Mouse (Mus musculus): ENCODE results near the gene Pdlim5. TPM values are rescaled to one million over a fixed set of nuclear protein-coding genes. Genes with fewer than 3 reads are reported as not detected.

The Pdlim5 gene
- polyA plus RNA-seq, 1 experiment from 2014 or later, result 241 TPM

DNA sequence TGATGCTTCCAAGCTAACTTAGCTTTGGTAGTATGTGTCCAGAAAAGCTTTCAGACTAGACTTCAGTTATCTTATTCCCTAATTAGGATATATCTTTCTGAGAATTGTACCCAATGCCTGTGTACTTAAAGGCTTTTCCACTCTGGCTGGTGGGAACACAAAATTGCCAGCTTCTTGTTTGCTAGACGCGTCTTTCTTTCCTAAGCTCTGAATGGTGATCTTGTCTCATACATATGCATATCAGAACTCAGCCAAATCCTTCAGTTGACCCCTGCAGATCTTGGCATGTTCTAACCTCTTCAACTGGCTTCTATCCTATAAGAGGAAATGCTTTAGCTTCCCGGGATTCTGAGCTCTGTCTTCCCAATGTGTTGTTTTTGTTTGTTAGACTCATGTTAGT, 31.3 kb upstream of the Pdlim5 start:
- no peak for ATAC-seq (ENCODE audit: insufficient number of reproducible peaks, insufficient read depth, low FRiP score, low read depth)
- Histone ChIP-seq H3K27ac (replicated peaks in 1 of 2; ENCODE audit: control insufficient read depth in 1 of 2, insufficient read depth in 1 of 2, low read depth in 2 of 2, low read length in 2 of 2) (no peak overlapping the region), H3K36me3 (ENCODE audit: control insufficient read depth, insufficient read depth, low read length) (no peaks in the 10 kb centered on the region), H3K4me2 (ENCODE audit: low read length) (no peak overlapping the region), H3K4me3 (ENCODE audit: control insufficient read depth in 1 of 2, insufficient read depth in 1 of 2, low read depth in 1 of 2, low read length in 2 of 2) (no peak overlapping the region), H3K9me3 (ENCODE audit: control insufficient read depth, low read length) (no peaks in the 10 kb centered on the region), H3K9ac (ENCODE audit: low read length) (no peak overlapping the region), H3K27me3 (ENCODE audit: control insufficient read depth, insufficient read depth, low read length) (no peaks in the 10 kb centered on the region), H3K4me1 (ENCODE audit: control insufficient read depth in 2 of 2, insufficient read depth in 2 of 2, low read length in 2 of 2) (peaks cover 10 to 23% of the 10 kb centered on the region in 2 experiments; a peak in 3 of 4 replicates)
- WGBS, result 56% methylated on average over 3 of the region's 3 CpGs

DNA sequence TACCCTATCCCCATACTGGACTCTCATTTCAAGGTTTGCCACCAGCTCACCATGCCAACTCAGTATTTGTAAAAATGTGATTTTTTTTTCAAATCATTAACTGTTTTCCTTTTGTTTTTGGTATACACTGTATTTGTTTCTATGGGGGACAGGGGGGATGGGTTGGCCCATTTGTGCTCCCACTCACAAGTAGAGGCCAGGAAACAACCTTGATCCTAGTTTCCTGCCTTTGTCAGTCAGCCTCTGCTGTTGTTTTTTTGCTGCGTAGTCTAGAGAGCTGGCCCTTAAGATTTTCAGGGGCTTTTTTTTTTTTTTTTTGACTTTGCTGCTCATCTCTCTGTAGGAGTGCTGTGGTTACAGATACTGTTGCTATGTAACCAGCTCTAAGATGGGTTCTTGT, 28.6 kb upstream of the Pdlim5 start:
- Histone ChIP-seq H3K4me2 (ENCODE audit: low read length) (no peak overlapping the region), H3K36me3 (ENCODE audit: control insufficient read depth, insufficient read depth, low read length) (no peaks in the 10 kb centered on the region), H3K4me1 (ENCODE audit: control insufficient read depth in 2 of 2, insufficient read depth in 2 of 2, low read length in 2 of 2) (peaks cover 6 to 18% of the 10 kb centered on the region in 2 experiments; a peak in 3 of 4 replicates), H3K27me3 (ENCODE audit: control insufficient read depth, insufficient read depth, low read length) (no peaks in the 10 kb centered on the region), H3K4me3 (ENCODE audit: control insufficient read depth in 1 of 2, insufficient read depth in 1 of 2, low read depth in 1 of 2, low read length in 2 of 2) (no peak overlapping the region), H3K9me3 (ENCODE audit: control insufficient read depth, low read length) (no peaks in the 10 kb centered on the region), H3K9ac (ENCODE audit: low read length) (no peak overlapping the region), H3K27ac (replicated peaks in 1 of 2; ENCODE audit: control insufficient read depth in 1 of 2, insufficient read depth in 1 of 2, low read depth in 2 of 2, low read length in 2 of 2) (peak overlapping the region in 1 of 2 experiments; percentile 45; a peak in 1 of 4 replicates)
- WGBS, result 48% methylated on average over 1 of the region's 1 CpGs
- no peak for ATAC-seq (ENCODE audit: insufficient number of reproducible peaks, insufficient read depth, low FRiP score, low read depth)

DNA sequence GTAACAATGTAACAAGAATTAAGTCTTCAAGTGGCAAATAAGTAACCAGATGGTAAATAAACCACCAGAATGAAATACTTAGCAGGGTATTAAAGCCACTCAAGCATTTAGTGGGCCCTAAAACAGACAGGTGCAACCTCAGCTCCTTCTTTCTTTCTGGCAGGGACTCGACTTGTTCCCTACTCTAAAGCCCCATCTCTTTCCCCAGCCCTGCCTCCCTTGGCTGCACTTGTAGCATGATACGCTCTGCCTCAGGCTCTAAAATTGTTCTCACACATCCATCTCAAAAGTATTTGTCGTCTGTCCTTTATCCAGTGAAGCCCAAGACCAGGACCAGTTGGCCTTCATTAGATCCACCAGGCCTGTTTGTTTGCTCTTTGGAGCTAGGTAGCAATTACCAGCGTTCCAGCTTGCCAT, 28.0 kb upstream of the Pdlim5 start:
- H3K4me3 ChIP-seq (ENCODE audit: control insufficient read depth in 1 of 2, insufficient read depth in 1 of 2, low read depth in 1 of 2, low read length in 2 of 2), result no peak overlapping the region
- H3K9me3 ChIP-seq (ENCODE audit: control insufficient read depth, low read length), result no peaks in the 10 kb centered on the region
- peaks cover 6 to 18% of the 10 kb centered on the region in 2 experiments; a peak in 3 of 4 replicates for H3K4me1 ChIP-seq (ENCODE audit: control insufficient read depth in 2 of 2, insufficient read depth in 2 of 2, low read length in 2 of 2)
- H3K27me3 ChIP-seq (ENCODE audit: control insufficient read depth, insufficient read depth, low read length), result no peaks in the 10 kb centered on the region
- H3K36me3 ChIP-seq (ENCODE audit: control insufficient read depth, insufficient read depth, low read length), result no peaks in the 10 kb centered on the region
- 64% methylated on average over 4 of the region's 4 CpGs for WGBS
- H3K4me2 ChIP-seq (ENCODE audit: low read length), result no peak overlapping the region
- H3K27ac ChIP-seq (replicated peaks in 1 of 2; ENCODE audit: control insufficient read depth in 1 of 2, insufficient read depth in 1 of 2, low read depth in 2 of 2, low read length in 2 of 2), result peak overlapping the region in 1 of 2 experiments; percentile 45; a peak in 2 of 4 replicates
- ATAC-seq (ENCODE audit: insufficient number of reproducible peaks, insufficient read depth, low FRiP score, low read depth), result no peak
- no peak overlapping the region for H3K9ac ChIP-seq (ENCODE audit: low read length)

GRCm38 (mm10) chr3:142422229-142422628, 26.7 kb upstream of the Pdlim5 start:
- Histone ChIP-seq H3K4me1 (ENCODE audit: control insufficient read depth in 2 of 2, insufficient read depth in 2 of 2, low read length in 2 of 2) (peaks cover 4 to 18% of the 10 kb centered on the region in 2 experiments; a peak in 3 of 4 replicates), H3K4me2 (ENCODE audit: low read length) (no peak overlapping the region), H3K9me3 (ENCODE audit: control insufficient read depth, low read length) (no peaks in the 10 kb centered on the region), H3K9ac (ENCODE audit: low read length) (no peak overlapping the region), H3K27ac (replicated peaks in 1 of 2; ENCODE audit: control insufficient read depth in 1 of 2, insufficient read depth in 1 of 2, low read depth in 2 of 2, low read length in 2 of 2) (peak overlapping the region; percentile 78 to 83), H3K36me3 (ENCODE audit: control insufficient read depth, insufficient read depth, low read length) (no peaks in the 10 kb centered on the region), H3K4me3 (ENCODE audit: control insufficient read depth in 1 of 2, insufficient read depth in 1 of 2, low read depth in 1 of 2, low read length in 2 of 2) (no peak overlapping the region), H3K27me3 (ENCODE audit: control insufficient read depth, insufficient read depth, low read length) (no peaks in the 10 kb centered on the region)
- 33% methylated on average over 4 of the region's 4 CpGs for WGBS
- ATAC-seq (ENCODE audit: insufficient number of reproducible peaks, insufficient read depth, low FRiP score, low read depth), result 0 out of 2 replicates have a peak, but pooled peaks have one; percentile 54

- Histone ChIP-seq H3K4me1 (ENCODE audit: control insufficient read depth in 2 of 2, insufficient read depth in 2 of 2, low read length in 2 of 2) (peaks cover 4 to 18% of the 10 kb centered on the region in 2 experiments; a peak in 3 of 4 replicates), H3K36me3 (ENCODE audit: control insufficient read depth, insufficient read depth, low read length) (no peaks in the 10 kb centered on the region), H3K27me3 (ENCODE audit: control insufficient read depth, insufficient read depth, low read length) (no peaks in the 10 kb centered on the region), H3K9ac (ENCODE audit: low read length) (no peak overlapping the region), H3K4me3 (ENCODE audit: control insufficient read depth in 1 of 2, insufficient read depth in 1 of 2, low read depth in 1 of 2, low read length in 2 of 2) (no peak overlapping the region), H3K27ac (replicated peaks in 1 of 2; ENCODE audit: control insufficient read depth in 1 of 2, insufficient read depth in 1 of 2, low read depth in 2 of 2, low read length in 2 of 2) (0 out of 4 replicates have a peak overlapping the region, but pooled peaks of 1 of the 2 experiments have one; percentile 78), H3K4me2 (ENCODE audit: low read length) (no peak overlapping the region), H3K9me3 (ENCODE audit: control insufficient read depth, low read length) (no peaks in the 10 kb centered on the region)
- 81% methylated on average over 3 of the region's 3 CpGs for WGBS
- no peak for ATAC-seq (ENCODE audit: insufficient number of reproducible peaks, insufficient read depth, low FRiP score, low read depth)
Measured at GRCm38 (mm10) chr3:142421470-142421869, 26.0 kb upstream of the Pdlim5 start.

DNA sequence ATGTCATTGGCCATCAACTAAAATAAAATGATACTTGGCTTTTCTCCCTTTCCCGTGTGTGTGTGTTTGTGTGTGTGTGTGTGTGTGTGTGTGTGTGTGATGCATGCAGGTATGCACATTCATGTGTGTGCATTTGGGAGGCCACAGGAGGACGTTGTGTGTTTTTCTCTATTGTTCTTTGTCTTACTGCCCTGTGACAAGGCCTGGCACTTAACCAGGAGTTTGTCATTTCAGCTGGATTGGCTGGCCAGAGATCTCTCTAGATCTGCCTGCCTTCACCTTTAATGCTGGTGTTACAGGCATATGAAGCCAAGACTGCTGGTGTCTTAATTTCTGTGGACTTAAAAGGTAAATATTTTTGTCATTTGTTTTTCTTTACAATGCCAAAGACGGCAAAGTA, 22.5 kb upstream of the Pdlim5 start:
- Histone ChIP-seq H3K4me2 (ENCODE audit: low read length) (no peak overlapping the region), H3K36me3 (ENCODE audit: control insufficient read depth, insufficient read depth, low read length) (no peaks in the 10 kb centered on the region), H3K27me3 (ENCODE audit: control insufficient read depth, insufficient read depth, low read length) (no peaks in the 10 kb centered on the region), H3K27ac (replicated peaks in 1 of 2; ENCODE audit: control insufficient read depth in 1 of 2, insufficient read depth in 1 of 2, low read depth in 2 of 2, low read length in 2 of 2) (no peak overlapping the region), H3K9ac (ENCODE audit: low read length) (no peak overlapping the region), H3K9me3 (ENCODE audit: control insufficient read depth, low read length) (no peaks in the 10 kb centered on the region), H3K4me1 (ENCODE audit: control insufficient read depth in 2 of 2, insufficient read depth in 2 of 2, low read length in 2 of 2) (peaks cover 4 to 14% of the 10 kb centered on the region in 2 experiments; a peak in 3 of 4 replicates), H3K4me3 (ENCODE audit: control insufficient read depth in 1 of 2, insufficient read depth in 1 of 2, low read depth in 1 of 2, low read length in 2 of 2) (no peak overlapping the region)
- ATAC-seq (ENCODE audit: insufficient number of reproducible peaks, insufficient read depth, low FRiP score, low read depth), result no peak
- 72% methylated on average over 3 of the region's 3 CpGs for WGBS

- H3K36me3 ChIP-seq (ENCODE audit: control insufficient read depth, insufficient read depth, low read length), result no peaks in the 10 kb centered on the region
- H3K27ac ChIP-seq (replicated peaks in 1 of 2; ENCODE audit: control insufficient read depth in 1 of 2, insufficient read depth in 1 of 2, low read depth in 2 of 2, low read length in 2 of 2), result no peak overlapping the region
- H3K4me2 ChIP-seq (ENCODE audit: low read length), result no peak overlapping the region
- peaks cover 3 to 14% of the 10 kb centered on the region in 2 experiments for H3K4me1 ChIP-seq (ENCODE audit: control insufficient read depth in 2 of 2, insufficient read depth in 2 of 2, low read length in 2 of 2)
- WGBS, result 71% methylated on average over 4 of the region's 4 CpGs
- no peak overlapping the region for H3K9ac ChIP-seq (ENCODE audit: low read length)
- H3K9me3 ChIP-seq (ENCODE audit: control insufficient read depth, low read length), result no peaks in the 10 kb centered on the region
- no peak overlapping the region for H3K4me3 ChIP-seq (ENCODE audit: control insufficient read depth in 1 of 2, insufficient read depth in 1 of 2, low read depth in 1 of 2, low read length in 2 of 2)
- no peak for ATAC-seq (ENCODE audit: insufficient number of reproducible peaks, insufficient read depth, low FRiP score, low read depth)
- H3K27me3 ChIP-seq (ENCODE audit: control insufficient read depth, insufficient read depth, low read length), result no peaks in the 10 kb centered on the region
Measured at GRCm38 (mm10) chr3:142413345-142413885, 17.9 kb upstream of the Pdlim5 start.

GRCm38 (mm10) chr3:142410930-142411329, 15.4 kb upstream of the Pdlim5 start:
- no peak overlapping the region for H3K4me2 ChIP-seq (ENCODE audit: low read length)
- H3K36me3 ChIP-seq (ENCODE audit: control insufficient read depth, insufficient read depth, low read length), result no peaks in the 10 kb centered on the region
- peak; percentile 69; the same call in 1 of the 2 replicates for ATAC-seq (ENCODE audit: insufficient number of reproducible peaks, insufficient read depth, low FRiP score, low read depth)
- H3K4me3 ChIP-seq (ENCODE audit: control insufficient read depth in 1 of 2, insufficient read depth in 1 of 2, low read depth in 1 of 2, low read length in 2 of 2), result no peak overlapping the region
- H3K9ac ChIP-seq (ENCODE audit: low read length), result no peak overlapping the region
- peaks cover 3 to 14% of the 10 kb centered on the region in 2 experiments for H3K4me1 ChIP-seq (ENCODE audit: control insufficient read depth in 2 of 2, insufficient read depth in 2 of 2, low read length in 2 of 2)
- H3K9me3 ChIP-seq (ENCODE audit: control insufficient read depth, low read length), result no peaks in the 10 kb centered on the region
- H3K27me3 ChIP-seq (ENCODE audit: control insufficient read depth, insufficient read depth, low read length), result no peaks in the 10 kb centered on the region
- H3K27ac ChIP-seq (replicated peaks in 1 of 2; ENCODE audit: control insufficient read depth in 1 of 2, insufficient read depth in 1 of 2, low read depth in 2 of 2, low read length in 2 of 2), result peak overlapping the region in 1 of 2 experiments; percentile 22; a peak in 1 of 4 replicates
